Mouse (Mus musculus) bone marrow, adult 2 months (tissue): ENCODE data around the gene C7.

Experiments used
- CTCF ChIP-seq: fragments of 200-500 bp; IDR thresholded peaks from 2 replicates; pipeline ENCODE4 v1.5.1; 2011; ENCODE audit warnings: low read length, control low read depth; ENCODE audit not compliant: control insufficient read depth, insufficient read depth
- POLR2A ChIP-seq: fragments of 200-500 bp; IDR thresholded peaks from 2 replicates; pipeline ENCODE4 v1.6.1; 2011; ENCODE audit warnings: low read depth, mild to moderate bottlenecking, control low read depth, low read length, borderline replicate concordance; ENCODE audit not compliant: control insufficient read depth

GRCm38 (mm10) chr15:5081235-5081634 is 17.7 kb upstream of the C7 start:
- TF ChIP-seq CTCF (no peak), POLR2A (no peak)
